Mouse (Mus musculus) layer of hippocampus, postnatal 14 days (tissue): ENCODE data around the gene Mtx1. TPM values are rescaled to one million over a fixed set of nuclear protein-coding genes. Genes with fewer than 3 reads are reported as not detected.
A peak's percentile ranks its signal among the peaks of the same experiment; 100 is the strongest.

ENCODE experiments used
- DNase-seq, 2 experiments: peaks; one replicate each; pipeline ENCODE4 v3.0.0; 2021 to 2022; ENCODE audit warnings: low spot score in 2 of 2, mixed read lengths in 1 of 2
- long read RNA-seq, 2 experiments: library from polyadenylated mRNA; stranded (forward); transcript quantifications; one replicate each; pipeline ENCODE4 v2.0.0; 2021
- total RNA-seq, 2 experiments: library from RNA; stranded (reverse); gene quantifications; 2 replicates each; pipeline ENCODE4 v1.2.3; 2021

Gene Mtx1
- total RNA-seq, result 10 to 100 TPM; 91.1 to 99.9 TPM
- long read RNA-seq, experiment 1, transcript Mtx1-201 (8 exons, 1,617 nt), result major isoform, 17 of 28 reads
- long read RNA-seq, experiment 1, partial matches to known transcripts, result 7 of 28 reads
- long read RNA-seq, experiment 1, other reads (novel, unspliced or antisense), result 2 of 28 reads
- long read RNA-seq, experiment 2, transcript Mtx1-201 (8 exons, 1,617 nt), result major isoform, 40 of 70 reads
- long read RNA-seq, experiment 2, transcript Mtx1-203 (7 exons, 1,197 nt), result minor isoform, 5 of 70 reads
- long read RNA-seq, experiment 2, partial matches to known transcripts, result 16 of 70 reads
- long read RNA-seq, experiment 2, other reads (novel, unspliced or antisense), result 7 of 70 reads

DNA sequence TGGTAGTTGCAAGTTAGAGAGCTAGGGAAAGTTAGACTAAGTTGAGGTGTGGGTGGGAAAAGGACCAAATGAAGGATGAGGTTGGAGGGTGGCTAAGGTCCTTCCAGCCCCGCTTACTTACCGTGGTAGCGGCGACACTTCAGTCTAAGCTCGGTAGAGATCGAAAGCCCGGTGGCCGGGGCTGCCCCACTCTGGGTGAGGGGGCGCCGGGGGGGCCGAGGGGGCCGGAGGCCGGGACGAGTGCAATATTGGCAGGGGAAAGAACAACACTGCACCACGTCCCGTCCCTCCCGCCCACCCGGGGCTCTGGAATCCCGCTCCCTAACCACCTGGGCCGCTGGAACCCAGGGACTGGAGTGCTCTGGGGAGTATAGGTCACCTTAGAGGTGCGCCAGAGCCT lies at the start of gene Mtx1:
Mtx1 (minus strand) TSS at position 189 of the 400 bp plus-strand sequence.
- DNase-seq, result no peak

DNA sequence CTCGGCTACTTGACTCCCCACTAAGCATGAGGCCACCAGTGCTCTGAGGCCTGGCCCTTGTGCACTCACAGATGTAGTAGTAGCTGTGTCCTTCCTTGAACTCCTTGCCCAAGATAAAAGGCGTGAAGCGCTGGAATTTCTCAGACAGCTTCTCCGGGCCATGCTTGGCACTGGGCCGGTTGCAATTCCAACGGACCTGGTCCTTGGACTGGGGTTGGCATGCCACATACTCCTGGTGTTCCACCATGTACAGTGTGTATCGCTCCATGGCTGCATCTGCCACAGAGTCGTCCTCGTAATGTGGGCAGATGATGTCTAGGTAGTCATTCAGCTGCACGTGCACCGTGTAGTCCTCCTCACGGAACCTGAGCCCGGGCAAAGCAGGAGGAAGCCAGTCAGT lies 49.2 kb upstream of the Mtx1 start:
- DNase-seq, result no peak

GRCm38 (mm10) chr3:89271760-89272159 lies 44.9 kb upstream of the Mtx1 start:
- no peak for DNase-seq

- peak; percentile 48 to 66 for DNase-seq
Observed at GRCm38 (mm10) chr3:89270891-89271290, 44.0 kb upstream of the Mtx1 start.

DNA sequence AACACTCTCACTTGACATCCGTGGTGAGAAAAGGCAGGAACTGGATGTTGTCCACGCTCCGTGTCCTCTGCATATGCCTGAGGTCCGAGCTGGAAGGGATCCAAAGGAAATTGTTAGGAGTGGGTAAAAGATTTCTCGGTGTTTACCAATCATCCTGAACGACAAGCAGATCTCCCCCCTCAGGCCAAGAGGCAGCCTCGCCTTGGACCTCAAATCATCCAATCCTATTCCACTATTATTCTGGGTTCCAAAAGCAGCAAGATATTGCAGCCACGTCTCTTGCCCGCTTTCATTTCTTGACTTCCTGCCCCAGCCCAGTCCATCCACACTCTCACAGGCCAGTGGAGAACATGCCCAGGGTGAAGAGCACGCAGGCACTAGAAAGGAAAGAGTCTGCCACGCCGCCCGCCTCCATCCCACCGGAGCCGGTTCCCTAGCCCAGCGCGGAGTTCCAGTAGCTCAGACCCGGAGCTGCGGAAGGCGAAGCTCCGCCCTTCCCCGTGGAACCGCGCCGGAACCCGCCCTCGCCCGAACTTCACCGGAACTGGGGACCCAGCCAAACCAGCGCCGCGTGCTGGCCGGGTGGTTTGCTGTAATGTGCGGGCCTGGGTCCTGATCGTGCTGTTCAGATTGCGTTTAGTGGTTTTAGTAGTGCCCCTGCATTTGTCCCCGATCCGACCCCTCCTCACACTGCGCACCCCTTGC lies 43.3 kb upstream of the Mtx1 start, which contains the start of gene Slc50a1:
Slc50a1 (minus strand) TSS at position 520 of the 705 bp plus-strand sequence.
- DNase-seq, result peak; percentile 84 to 85

GRCm38 (mm10) chr3:89268916-89269315 lies 42.0 kb upstream of the Mtx1 start:
- no peak for DNase-seq

DNA sequence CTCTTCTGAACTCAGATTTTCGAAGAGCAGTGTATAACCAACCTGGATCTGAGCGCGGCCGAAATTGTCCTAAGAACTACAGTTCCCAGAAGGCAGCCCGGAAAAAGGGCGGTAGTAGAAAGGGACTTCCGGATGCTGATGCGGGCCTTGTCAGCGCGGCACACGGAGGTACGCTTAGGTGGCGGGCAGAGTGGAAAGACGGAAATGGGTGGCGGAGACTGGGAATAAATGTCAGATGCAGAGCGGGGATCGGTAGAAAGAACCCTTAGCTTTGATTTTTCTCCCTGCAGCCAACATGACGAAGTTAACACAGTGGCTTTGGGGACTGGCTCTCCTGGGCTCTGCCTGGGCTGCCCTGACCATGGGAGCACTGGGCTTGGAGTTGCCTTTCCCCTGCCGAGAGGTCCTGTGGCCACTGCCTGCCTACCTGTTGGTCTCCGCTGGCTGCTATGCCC lies 39.6 kb upstream of the Mtx1 start:
- DNase-seq, result peak; percentile 76 to 87

DNA sequence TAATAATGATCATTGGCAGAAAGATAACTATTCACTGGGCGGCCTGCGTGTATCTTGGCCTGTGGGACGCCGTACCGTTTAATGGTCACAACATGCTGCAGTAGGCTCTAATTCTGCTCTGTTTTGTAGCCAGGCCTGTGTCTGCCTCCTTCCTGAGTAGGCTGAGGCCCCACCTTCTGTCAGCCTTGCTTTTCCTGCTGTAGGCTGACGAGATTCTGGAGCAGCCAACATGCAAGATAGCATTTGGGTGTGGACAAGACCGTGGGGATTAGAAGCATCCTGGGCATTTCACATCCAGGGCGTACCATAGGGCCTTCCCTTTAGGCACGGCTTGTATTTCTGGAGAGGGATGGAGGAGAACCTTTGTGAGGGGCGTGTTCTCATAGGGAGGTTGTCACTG lies 35.5 kb upstream of the Mtx1 start:
- no peak for DNase-seq

DNA sequence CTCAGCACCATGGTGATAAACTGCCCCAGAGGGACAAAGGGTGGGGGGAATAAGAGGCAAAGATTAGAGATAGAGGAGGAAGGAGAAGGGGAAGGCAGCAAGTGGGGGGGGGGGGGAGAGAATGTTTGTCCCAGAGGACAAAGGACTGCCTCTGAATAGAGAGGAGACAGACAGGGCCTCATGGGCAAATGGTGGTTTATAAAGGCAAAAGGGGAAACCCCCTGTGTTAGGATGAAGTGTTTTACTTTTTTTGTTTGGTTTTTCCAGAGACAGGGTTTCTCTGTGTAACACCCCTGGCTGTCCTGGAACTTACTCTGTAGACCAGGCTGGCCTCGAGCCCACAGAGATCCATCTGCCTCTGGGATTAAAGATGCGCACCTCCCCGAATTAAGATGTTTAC lies 33.3 kb upstream of the Mtx1 start:
- no peak for DNase-seq

DNA sequence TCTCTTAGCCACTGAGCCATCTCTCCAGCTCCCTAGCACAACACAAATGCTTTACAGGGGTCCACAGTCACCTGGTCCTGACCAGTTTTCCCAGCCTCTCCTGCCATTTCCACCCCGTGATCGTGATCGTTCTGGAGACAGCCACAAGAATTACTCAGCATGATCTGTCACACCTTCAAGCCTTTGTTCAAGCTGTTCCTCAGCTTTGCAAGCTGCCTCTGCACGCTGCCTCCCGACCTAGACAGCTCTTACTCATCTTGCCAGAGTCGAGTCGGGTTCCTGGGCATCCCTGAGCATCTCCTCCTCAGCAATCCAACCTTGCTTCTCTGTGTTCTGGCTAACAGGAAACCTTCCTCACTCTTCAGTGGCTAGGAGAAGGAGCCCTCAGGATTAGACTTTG lies 32.2 kb upstream of the Mtx1 start, which contains the start of gene Dpm3:
Dpm3 (plus strand) TSS at position 283 of the 400 bp plus-strand sequence.
- no peak for DNase-seq

GRCm38 (mm10) chr3:89256177-89256576 lies 29.3 kb upstream of the Mtx1 start:
- no peak for DNase-seq

DNA sequence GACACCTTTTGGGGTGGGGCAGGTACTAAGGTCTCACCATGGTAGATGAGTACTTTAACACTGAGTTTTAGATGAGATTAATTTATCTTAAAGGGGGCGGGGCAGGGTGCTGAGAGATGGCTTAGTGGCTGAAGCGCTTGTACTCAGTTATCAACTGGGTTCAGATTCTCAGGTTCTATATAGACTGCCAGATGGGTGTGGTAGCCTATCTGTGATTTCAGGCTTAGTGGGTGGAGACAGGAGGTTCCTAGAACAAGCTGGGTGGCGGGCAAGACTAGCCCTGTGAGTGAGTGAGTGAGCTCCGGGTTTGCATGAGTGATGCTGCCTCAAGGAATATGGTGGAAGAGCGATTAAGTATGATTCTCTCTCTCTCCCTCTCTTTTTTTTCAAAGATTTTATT lies 28.1 kb upstream of the Mtx1 start:
- no peak for DNase-seq

DNA sequence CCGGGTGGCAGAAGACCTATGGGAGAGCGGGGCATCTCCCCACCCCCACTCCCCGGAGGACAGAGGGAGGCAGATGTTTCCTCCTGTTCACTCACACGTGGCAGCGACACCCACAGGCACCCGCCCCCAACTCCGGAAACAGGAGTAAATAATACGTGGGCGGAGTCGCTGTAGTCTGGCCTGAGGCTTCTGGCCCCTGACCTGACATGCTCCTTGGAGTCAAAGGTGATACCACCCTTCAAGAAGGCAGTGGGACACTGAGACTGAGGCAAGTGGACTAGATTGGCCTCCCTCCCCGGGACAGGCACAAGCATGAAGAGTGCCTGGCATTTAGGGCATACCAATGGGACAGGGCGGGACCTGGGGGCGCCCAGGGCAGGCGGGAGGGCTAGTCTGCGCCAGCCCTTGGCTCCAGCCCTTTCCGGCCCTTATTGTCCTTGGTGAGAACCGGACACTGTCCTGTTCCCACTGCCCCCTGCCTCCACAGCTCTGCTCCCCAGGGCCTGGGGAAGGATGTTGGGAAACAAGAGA lies 24.5 kb upstream of the Mtx1 start:
- no peak for DNase-seq

GRCm38 (mm10) chr3:89250435-89251040 lies 23.6 kb upstream of the Mtx1 start:
- DNase-seq, result no peak

GRCm38 (mm10) chr3:89247466-89247865 lies 20.6 kb upstream of the Mtx1 start:
- no peak for DNase-seq

DNA sequence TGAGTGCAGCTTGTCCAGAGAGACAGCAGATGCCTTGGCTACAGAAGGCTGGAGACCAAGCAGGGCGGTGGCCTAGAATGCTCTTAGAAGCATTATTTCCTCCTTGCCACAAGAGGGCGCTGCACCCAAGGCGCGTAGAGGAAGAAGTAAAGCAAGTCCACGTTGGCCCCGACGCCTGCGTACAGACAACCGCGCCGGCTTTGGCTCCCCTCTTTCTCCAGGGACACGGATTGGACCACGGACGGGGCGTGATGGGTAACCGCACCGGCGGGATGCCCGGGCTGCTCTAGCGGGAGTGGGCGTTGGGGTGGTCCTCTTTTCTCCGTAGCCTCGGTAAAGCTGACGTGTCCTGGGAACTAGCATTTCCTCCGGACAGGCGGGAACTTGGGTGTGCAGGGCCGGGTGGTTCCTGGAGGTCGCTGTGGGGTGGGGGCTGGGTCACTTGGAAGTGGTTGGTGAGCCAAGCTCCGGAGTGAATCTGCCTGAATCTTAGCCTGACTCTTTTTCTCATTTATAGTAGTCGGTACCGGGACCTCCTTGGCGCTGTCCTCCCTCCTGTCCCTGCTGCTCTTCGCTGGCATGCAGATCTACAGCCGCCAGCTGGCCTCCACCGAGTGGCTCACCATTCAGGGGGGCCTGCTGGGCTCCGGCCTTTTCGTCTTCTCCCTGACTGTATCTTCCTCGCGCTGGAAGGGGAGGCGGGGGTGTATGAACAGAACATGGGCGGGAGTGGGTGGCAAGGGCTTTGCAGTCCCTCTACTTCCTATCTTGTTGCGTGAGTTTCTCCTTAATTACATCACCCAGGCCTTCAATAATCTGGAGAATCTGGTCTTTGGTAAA lies 19.6 kb upstream of the Mtx1 start, which contains the start of gene Trim46:
Trim46 (minus strand) TSS at position 49 of the 840 bp plus-strand sequence.
- peak; percentile 87 to 93 for DNase-seq

DNA sequence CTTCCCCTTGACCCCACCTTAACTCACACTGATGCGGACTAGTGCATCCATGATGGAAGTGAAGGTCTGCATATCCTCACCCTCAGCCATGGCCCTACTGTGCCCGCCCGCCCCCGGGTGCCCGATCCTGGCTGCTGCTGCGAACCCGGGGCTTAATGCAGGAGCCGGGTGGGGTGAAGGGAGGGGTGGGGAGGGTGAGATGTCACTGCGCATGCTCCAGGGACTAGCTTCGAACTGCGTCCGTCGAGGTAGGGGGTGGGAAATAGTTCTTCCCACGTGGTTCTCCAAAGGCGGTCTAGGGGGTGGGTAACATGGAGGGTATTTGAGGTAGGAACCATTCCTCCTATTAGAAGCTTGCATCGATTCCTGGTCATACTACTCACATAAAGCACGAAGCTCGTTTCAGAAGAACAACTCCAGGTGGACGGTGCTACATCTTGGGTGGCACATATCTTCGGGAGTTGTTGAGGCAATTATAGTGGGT lies 18.8 kb upstream of the Mtx1 start, which contains the start of gene Krtcap2:
Krtcap2 (plus strand) TSS at position 279 of the 484 bp plus-strand sequence.
- peak; percentile 64 to 85 for DNase-seq

GRCm38 (mm10) chr3:89244982-89245687 lies 18.2 kb upstream of the Mtx1 start:
- DNase-seq, result peak; percentile 73 to 81

- DNase-seq, result no peak
Observed at GRCm38 (mm10) chr3:89244158-89244981, 17.5 kb upstream of the Mtx1 start.
